In the genomic region with DNA sequence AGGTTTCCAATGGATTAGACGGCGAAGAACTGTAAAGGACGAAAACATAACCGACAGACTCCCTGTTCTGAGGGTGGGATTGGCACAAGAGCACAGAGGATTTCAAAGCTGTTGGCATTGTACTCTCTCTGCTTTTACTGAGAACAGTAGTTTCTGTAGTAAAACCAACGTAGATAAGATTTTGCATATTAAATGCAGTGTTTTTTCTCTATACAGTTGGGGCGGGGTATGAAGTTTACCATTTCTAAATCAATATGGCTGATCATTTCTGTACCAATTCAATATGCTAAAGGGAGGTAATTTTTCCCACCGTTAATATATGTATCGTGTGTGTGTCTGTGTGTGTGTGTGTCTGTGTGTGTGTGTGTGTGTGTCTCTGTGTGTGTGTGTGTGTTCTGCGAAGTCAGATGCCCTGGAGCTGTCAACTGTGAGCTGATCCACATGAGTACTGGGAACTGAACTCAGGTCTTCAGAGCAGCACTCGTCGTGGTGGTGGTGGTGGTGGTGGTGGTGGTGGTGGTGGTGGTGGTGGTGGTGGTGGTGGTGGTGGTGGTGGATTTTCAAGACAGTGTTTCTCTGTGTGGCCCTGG, we compare ENCODE assay signal across 8 mouse cellular contexts. TPM values are rescaled to one million over a fixed set of nuclear protein-coding genes. Genes with fewer than 3 reads are reported as not detected.
DNase-seq lines count a peak whose midpoint lies in the region; ATAC-seq and TF ChIP-seq lines count a peak whose summit lies in the region.

No protein-coding gene starts in this region.

- no peak for TF ChIP-seq EP300 in heart, adult 2 months (IDR thresholded peaks at IDR 0.05; ENCODE audit: insufficient read depth, low read depth, low read length)
- TF ChIP-seq EP300 in CH12.LX (IDR thresholded peaks at IDR 0.05; ENCODE audit: low read length), result no peak

- no peaks in the 10 kb centered on the region for H3K79me2 ChIP-seq in heart, adult 2 months (replicated peaks; ENCODE audit: control insufficient read depth, insufficient read depth, low read length)
- H3K79me2 ChIP-seq in CH12.LX (replicated peaks; ENCODE audit: control insufficient read depth, extremely low read depth, insufficient read depth, poor library complexity, severe bottlenecking), result no peaks in the 10 kb centered on the region
- H3K79me2 ChIP-seq in macrophage (ENCODE audit: inconsistent target), result no peaks in the 10 kb centered on the region

- dilution Hi-C loops in CH12.LX (cut with MboI; ENCODE audit: extremely low pct_ligation_motif_present, extremely low pct_unique_long_range_greater_than_20kb, low sequenced_read_pairs), result no loop called here

- in situ Hi-C loops in CH12.LX (cut with MboI; ENCODE audit: low pct_ligation_motif_present, low pct_unique_long_range_greater_than_20kb, low sequenced_read_pairs), result no loop called here

- TF ChIP-seq RAD21 in CH12.LX (IDR thresholded peaks at IDR 0.05; ENCODE audit: low read depth, low read length), result no peak

- DNase-seq in heart, adult 2 months, result no peak
- DNase-seq in heart, postnatal 25 days (ENCODE audit: low spot score), result no peak
- DNase-seq in CH12.LX (ENCODE audit: extremely low read depth), result no peak
- DNase-seq in urinary bladder, postnatal 10 days (ENCODE audit: low spot score), result no peak
- DNase-seq in layer of hippocampus, postnatal 25 days (ENCODE audit: extremely low spot score in 1 of 2, low spot score in 1 of 2), result no peak
- no peak for DNase-seq in T-cell, adult 2 months (ENCODE audit: low spot score)

- H3K4me1 ChIP-seq in heart, adult 2 months (ENCODE audit: control insufficient read depth, insufficient read depth, low read length), result peaks cover 6% of the 10 kb centered on the region
- H3K4me1 ChIP-seq in CH12.LX (ENCODE audit: control insufficient read depth in 1 of 2, insufficient read depth in 2 of 2), result peaks cover 7 to 19% of the 10 kb centered on the region in 2 experiments
- no peaks in the 10 kb centered on the region for H3K4me1 ChIP-seq in forebrain, embryonic 16.5 days (replicated peaks; ENCODE audit: control insufficient read depth, insufficient read depth, low read length)

- H3K9me3 ChIP-seq in CH12.LX (replicated peaks; ENCODE audit: low read length), result no peaks in the 10 kb centered on the region
- H3K9me3 ChIP-seq in forebrain, embryonic 16.5 days (ENCODE audit: control insufficient read depth, low read length), result no peaks in the 10 kb centered on the region

- no peaks in the 10 kb centered on the region for H3K27me3 ChIP-seq in heart, adult 2 months (ENCODE audit: control insufficient read depth, insufficient read depth, low read length)
- peaks cover 2% of the 10 kb centered on the region for H3K27me3 ChIP-seq in CH12.LX (replicated peaks)
- H3K27me3 ChIP-seq in forebrain, embryonic 16.5 days (replicated peaks; ENCODE audit: control insufficient read depth, insufficient read depth, low read length), result no peaks in the 10 kb centered on the region

- no peak; the same call in 1 of the 2 replicates for TF ChIP-seq POLR2A in heart, adult 2 months (IDR thresholded peaks at IDR 0.05; ENCODE audit: insufficient read depth, low read depth, low read length)
- TF ChIP-seq POLR2A in CH12.LX (IDR thresholded peaks at IDR 0.05; ENCODE audit: low read depth, low read length), result no peak

- peak; percentile 43; the same call in 1 of the 2 replicates for ATAC-seq in forebrain, embryonic 16.5 days

- WGBS in heart, adult 2 months, result 31% methylated on average over 11 of the region's 11 CpGs
- WGBS in forebrain, embryonic 16.5 days, result 12% methylated on average over 9 of the region's 11 CpGs
- 25% methylated on average over 9 of the region's 11 CpGs for WGBS in macrophage (ENCODE audit: missing documents)

- intact Hi-C loops in heart, adult 2 months (cut with DNase I), result no loop called here
- intact Hi-C loops in heart, postnatal 25 days (cut with DNase I), result no loop called here

- H3K27ac ChIP-seq in heart, adult 2 months, result peak overlapping the region; percentile 95
- H3K27ac ChIP-seq in CH12.LX (ENCODE audit: insufficient read depth, low read depth), result no peak overlapping the region
- peak overlapping the region; percentile 90 for H3K27ac ChIP-seq in forebrain, embryonic 16.5 days (ENCODE audit: low read length)
- peak overlapping the region; percentile 61 for H3K27ac ChIP-seq in macrophage

- peak overlapping the region; percentile 60 for H3K4me3 ChIP-seq in heart, adult 2 months
- peak overlapping the region; percentile 35 to 49 (median 45) for H3K4me3 ChIP-seq in CH12.LX (replicated peaks in 1 of 3; ENCODE audit: low read depth in 2 of 3, low read length in 2 of 3, poor library complexity in 1 of 3)
- peak overlapping the region; percentile 54 for H3K4me3 ChIP-seq in forebrain, embryonic 16.5 days (replicated peaks; ENCODE audit: low read length)
- peak overlapping the region; percentile 28 for H3K4me3 ChIP-seq in macrophage (ENCODE audit: inconsistent target)

- peak overlapping the region; percentile 95 for H3K9ac ChIP-seq in heart, adult 2 months (ENCODE audit: low read depth, low read length)
- peak overlapping the region; percentile 73 for H3K9ac ChIP-seq in CH12.LX (ENCODE audit: insufficient read depth, low read depth)
- peak overlapping the region; percentile 65 for H3K9ac ChIP-seq in forebrain, embryonic 16.5 days (replicated peaks; ENCODE audit: low read depth, low read length)

- H3K4me2 ChIP-seq in CH12.LX (ENCODE audit: insufficient read depth, low read depth, poor library complexity, severe bottlenecking), result peak overlapping the region; percentile 81
- peak overlapping the region; percentile 61 for H3K4me2 ChIP-seq in forebrain, embryonic 16.5 days (ENCODE audit: low read length)

- H3K36me3 ChIP-seq in heart, adult 2 months (ENCODE audit: control insufficient read depth, insufficient read depth, low read length), result no peaks in the 10 kb centered on the region
- H3K36me3 ChIP-seq in CH12.LX (replicated peaks in 1 of 2; ENCODE audit: control insufficient read depth in 1 of 2, insufficient read depth in 1 of 2, low read length in 1 of 2) (no peaks in the 10 kb centered on the region), macrophage (ENCODE audit: inconsistent target) (no peaks in the 10 kb centered on the region)
- H3K36me3 ChIP-seq in forebrain, embryonic 16.5 days (ENCODE audit: control insufficient read depth, insufficient read depth), result no peaks in the 10 kb centered on the region

- TF ChIP-seq CTCF in heart, adult 2 months (IDR thresholded peaks at IDR 0.05), result no peak
- no peak for TF ChIP-seq CTCF in CH12.LX (conservative IDR thresholded peaks at IDR 0.05 in 1 of 2, IDR thresholded peaks at IDR 0.05 in 1 of 2; ENCODE audit: low read depth in 2 of 2, low read length in 2 of 2)

TF ChIP-seq in CH12.LX, 34 proteins besides CTCF, POLR2A, EP300 and RAD21:
- no peak for TF ChIP-seq USF1 (IDR thresholded peaks at IDR 0.05; ENCODE audit: low read depth, low read length)
- TF ChIP-seq JUN (IDR thresholded peaks at IDR 0.05; ENCODE audit: insufficient read depth, low read depth, low read length), result no peak
- no peak for TF ChIP-seq ELF1 (IDR thresholded peaks at IDR 0.05; ENCODE audit: low read depth, low read length)
- TF ChIP-seq ETS1 (conservative IDR thresholded peaks at IDR 0.05; ENCODE audit: low read depth, low read length), result no peak
- TF ChIP-seq MYC (IDR thresholded peaks at IDR 0.05; ENCODE audit: low read depth, low read length), result no peak
- TF ChIP-seq SMC3 (IDR thresholded peaks at IDR 0.05; ENCODE audit: low read depth, low read length), result no peak
- no peak for TF ChIP-seq SIN3A (IDR thresholded peaks at IDR 0.05; ENCODE audit: low read length)
- no peak for TF ChIP-seq ZKSCAN1 (IDR thresholded peaks at IDR 0.05; ENCODE audit: borderline replicate concordance, low read depth, low read length)
- no peak for TF ChIP-seq KAT2A (IDR thresholded peaks at IDR 0.05; ENCODE audit: insufficient replicate concordance, low read length)

RNA-seq across cellular contexts. Expression of gene Parp16, which starts 7.1 kb away (rescaled TPM):
- 1 to 10 TPM; 2.6 to 3.1 TPM for total RNA-seq in heart, adult 2 months (2021)
- polyA plus RNA-seq in heart, adult 2 months (2012; rRNA removed), result 3.7 and 4.8 TPM in 2 replicates
- total RNA-seq in heart, postnatal 25 days (2021), result 1 to 10 TPM; 4.2 TPM
- total RNA-seq in CH12.LX (2012; rRNA removed) (1.3 and 1.7 TPM in 2 replicates), CH12.LX (2014; rRNA removed) (0.44 and 0.46 TPM in 2 replicates)
- polyA plus RNA-seq in CH12.LX (2012; ENCODE audit: insufficient read length, low read depth) (0.81 and 0.94 TPM in 2 replicates), macrophage (2018) (2.0 to 3.2 TPM (median 2.1 TPM) in 3 replicates)
- 5.4 and 6.6 TPM in 2 replicates for polyA plus RNA-seq in forebrain, embryonic 16.5 days (2015; fragmentation: Nextera tagmentation; extraction: Ambion mirVana)
- total RNA-seq in macrophage (2018; cell fraction: chromatin; rRNA removed), result 1 to 10 TPM in 25 of 26 experiments, under 1 TPM in 1; 0.55 to 7.5 (median 2.6) TPM
- 1 to 10 TPM in 24 of 26 experiments, under 1 TPM in 2; 0.56 to 2.7 (median 1.4) TPM for total RNA-seq in macrophage (2018; cell fraction: cytosol; rRNA removed)
- total RNA-seq in macrophage (2018; cell fraction: nucleus; rRNA removed), result 1 to 10 TPM in 22 of 26 experiments, under 1 TPM in 4; 0.54 to 6.5 (median 1.7) TPM
- total RNA-seq in layer of hippocampus, postnatal 25 days (2021), result 1 to 10 TPM; 3.7 to 4.6 TPM
